Mouse (Mus musculus) layer of hippocampus, postnatal 14 days (tissue): ENCODE data around the gene Afap1l2. TPM values are rescaled to one million over a fixed set of nuclear protein-coding genes. Genes with fewer than 3 reads are reported as not detected.

ENCODE experiments used
- DNase-seq, 2 experiments: peaks; one replicate each; pipeline ENCODE4 v3.0.0; 2021 to 2022; ENCODE audit warnings: low spot score in 2 of 2, mixed read lengths in 1 of 2
- long read RNA-seq, 2 experiments: library from polyadenylated mRNA; stranded (forward); transcript quantifications; one replicate each; pipeline ENCODE4 v2.0.0; 2021
- total RNA-seq, 2 experiments: library from RNA; stranded (reverse); gene quantifications; 2 replicates each; pipeline ENCODE4 v1.2.3; 2021

Afap1l2 gene
- total RNA-seq = 10 to 100 TPM; 20.0 to 21.3 TPM
- long read RNA-seq, experiment 1, transcript Afap1l2-202 (19 exons, 3,531 nt) = major isoform, 12 of 21 reads
- long read RNA-seq, experiment 1, partial matches to known transcripts = 4 of 21 reads
- long read RNA-seq, experiment 1, other reads (novel, unspliced or antisense) = 3 of 21 reads
- long read RNA-seq, experiment 2, transcript Afap1l2-202 (19 exons, 3,531 nt) = major isoform, 10 of 16 reads
- long read RNA-seq, experiment 2, partial matches to known transcripts = 2 of 16 reads
- long read RNA-seq, experiment 2, other reads (novel, unspliced or antisense) = 2 of 16 reads

GRCm38 (mm10) chr19:57007781-57008710 is at the start of gene Afap1l2:
Gene Afap1l2, minus strand, starts transcription at chr19:57008228.
- DNase-seq = peak in 1 of 2 experiments; percentile 52

GRCm38 (mm10) chr19:57057568-57057967 is 49.5 kb upstream of the Afap1l2 start:
- DNase-seq = no peak

- DNase-seq = no peak
Measured at GRCm38 (mm10) chr19:57055215-57056120, 47.4 kb upstream of the Afap1l2 start.

- no peak for DNase-seq
Measured at GRCm38 (mm10) chr19:57052959-57053358, 44.9 kb upstream of the Afap1l2 start.

GRCm38 (mm10) chr19:57052016-57052415 is 44.0 kb upstream of the Afap1l2 start:
- DNase-seq = no peak

GRCm38 (mm10) chr19:57049592-57050090 is 41.6 kb upstream of the Afap1l2 start:
- DNase-seq = no peak

- DNase-seq = peak in 1 of 2 experiments; percentile 26
Measured at GRCm38 (mm10) chr19:57047671-57048320, 39.8 kb upstream of the Afap1l2 start.

GRCm38 (mm10) chr19:57039258-57039657 is 31.2 kb upstream of the Afap1l2 start:
- DNase-seq = peak in 1 of 2 experiments; percentile 28

GRCm38 (mm10) chr19:57036860-57037259 is 28.8 kb upstream of the Afap1l2 start:
- DNase-seq = no peak

GRCm38 (mm10) chr19:57031582-57031981 is 23.6 kb upstream of the Afap1l2 start:
- peak; percentile 39 to 58 for DNase-seq

GRCm38 (mm10) chr19:57029461-57029860 is 21.4 kb upstream of the Afap1l2 start:
- no peak for DNase-seq

GRCm38 (mm10) chr19:57028327-57029179 is 20.5 kb upstream of the Afap1l2 start:
- DNase-seq = no peak

GRCm38 (mm10) chr19:57026501-57026900 is 18.5 kb upstream of the Afap1l2 start:
- no peak for DNase-seq

- DNase-seq = no peak
Measured at GRCm38 (mm10) chr19:57017785-57018179, 9.8 kb upstream of the Afap1l2 start.

- DNase-seq = no peak
Measured at GRCm38 (mm10) chr19:57016995-57017784, 9.2 kb upstream of the Afap1l2 start.

- no peak for DNase-seq
Measured at GRCm38 (mm10) chr19:57014808-57015207, 6.8 kb upstream of the Afap1l2 start.

GRCm38 (mm10) chr19:57013271-57013677 is 5.2 kb upstream of the Afap1l2 start:
- no peak for DNase-seq

- no peak for DNase-seq
Measured at GRCm38 (mm10) chr19:57012068-57012467, 4.0 kb upstream of the Afap1l2 start.

- DNase-seq = no peak
Measured at GRCm38 (mm10) chr19:57010064-57010463, 2.0 kb upstream of the Afap1l2 start.
